ENCODE assay signal across 8 mouse cellular contexts in the genomic region with DNA sequence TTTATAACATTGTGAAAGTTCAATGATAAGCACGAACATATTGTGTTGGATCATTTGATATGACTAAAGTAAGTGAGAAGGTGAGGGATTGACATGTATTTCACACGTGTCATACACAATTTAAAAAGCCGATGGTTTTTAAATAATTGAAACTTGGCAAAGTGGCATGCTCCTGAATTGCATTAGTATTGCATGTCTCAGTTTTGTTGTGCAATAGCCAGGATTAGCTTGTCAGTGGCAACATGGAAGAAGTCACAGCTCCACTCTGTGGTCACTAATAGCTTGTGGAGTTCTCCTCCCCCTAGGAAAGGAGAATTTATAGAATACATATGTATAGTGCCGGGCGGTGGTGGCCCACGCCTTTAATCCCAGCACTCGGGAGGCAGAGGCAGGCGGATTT. TPM values are rescaled to one million over a fixed set of nuclear protein-coding genes. Genes with fewer than 3 reads are reported as not detected.
DNase-seq lines count a peak whose midpoint lies in the region; ATAC-seq and TF ChIP-seq lines count a peak whose summit lies in the region.

No protein-coding gene starts in this region.

- 86% methylated on average over 8 of the region's 8 CpGs for WGBS in embryonic facial prominence, embryonic 11.5 days
- WGBS in limb, embryonic 10.5 days = 84% methylated on average over 8 of the region's 8 CpGs

- no peak for ATAC-seq in embryonic facial prominence, embryonic 11.5 days (replicated peaks; ENCODE audit: insufficient number of reproducible peaks, low FRiP score, low TSS enrichment, low read depth)

- DNase-seq in layer of hippocampus, adult 2 months (ENCODE audit: low spot score in 2 of 2) = no peak
- DNase-seq in layer of hippocampus, adult 9-11 months = no peak
- no peak for DNase-seq in embryonic facial prominence, embryonic 11.5 days (ENCODE audit: low spot score)
- no peak for DNase-seq in limb, embryonic 10.5 days (ENCODE audit: low spot score)
- DNase-seq in cerebellum, adult 9-11 months = no peak
- DNase-seq in right cerebral cortex, adult 2 months (ENCODE audit: low spot score in 2 of 2) = no peak
- DNase-seq in thymus, postnatal 36 days = no peak

- H3ac ChIP-seq in myocyte (ENCODE audit: control insufficient read depth, insufficient read length) = peak overlapping the region; percentile 90

- TF ChIP-seq CTCF in layer of hippocampus, adult 2 months (conservative IDR thresholded peaks at IDR 0.05) = no peak

- no peaks in the 10 kb centered on the region for H3K36me3 ChIP-seq in embryonic facial prominence, embryonic 11.5 days (replicated peaks; ENCODE audit: control insufficient read depth, insufficient read depth, low read depth, low read length)
- peaks cover 15% of the 10 kb centered on the region for H3K36me3 ChIP-seq in limb, embryonic 10.5 days
- no peaks in the 10 kb centered on the region for H3K36me3 ChIP-seq in myocyte (ENCODE audit: control insufficient read depth, insufficient read depth)

- H3K4me3 ChIP-seq in layer of hippocampus, adult 2 months = peak overlapping the region; percentile 96
- peak overlapping the region; percentile 81; the same call in 1 of the 2 replicates for H3K4me3 ChIP-seq in embryonic facial prominence, embryonic 11.5 days (ENCODE audit: low read depth, low read length)
- peak overlapping the region; percentile 93 for H3K4me3 ChIP-seq in limb, embryonic 10.5 days
- H3K4me3 ChIP-seq in myocyte = peak overlapping the region; percentile 55

- H3K9me3 ChIP-seq in embryonic facial prominence, embryonic 11.5 days (replicated peaks; ENCODE audit: control insufficient read depth, low read length) = no peaks in the 10 kb centered on the region
- H3K9me3 ChIP-seq in limb, embryonic 10.5 days (replicated peaks) = no peaks in the 10 kb centered on the region

- peak overlapping the region; percentile 86; the same call in 1 of the 2 replicates for H3K4me2 ChIP-seq in embryonic facial prominence, embryonic 11.5 days (ENCODE audit: low read depth, low read length)
- peak overlapping the region; percentile 90 for H3K4me2 ChIP-seq in myocyte (ENCODE audit: low read depth)

- no peaks in the 10 kb centered on the region for H3K27me3 ChIP-seq in embryonic facial prominence, embryonic 11.5 days (ENCODE audit: control insufficient read depth, insufficient read depth, low read length)
- H3K27me3 ChIP-seq in limb, embryonic 10.5 days (ENCODE audit: low read depth, poor library complexity, severe bottlenecking) = no peaks in the 10 kb centered on the region
- H3K27me3 ChIP-seq in myocyte (ENCODE audit: control insufficient read depth, insufficient read depth, insufficient read length) = no peaks in the 10 kb centered on the region

- H3K4me1 ChIP-seq in embryonic facial prominence, embryonic 11.5 days (ENCODE audit: control insufficient read depth, insufficient read depth, low read length) = no peaks in the 10 kb centered on the region
- peaks cover 8% of the 10 kb centered on the region for H3K4me1 ChIP-seq in limb, embryonic 10.5 days

- H3K9ac ChIP-seq in embryonic facial prominence, embryonic 11.5 days (replicated peaks; ENCODE audit: low read length) = no peak overlapping the region

- no peak overlapping the region for H3K27ac ChIP-seq in layer of hippocampus, adult 2 months
- no peak overlapping the region for H3K27ac ChIP-seq in embryonic facial prominence, embryonic 11.5 days (replicated peaks; ENCODE audit: low read depth, low read length)
- H3K27ac ChIP-seq in limb, embryonic 10.5 days = no peak overlapping the region

- TF ChIP-seq POLR2A in myocyte (IDR thresholded peaks at IDR 0.05; ENCODE audit: insufficient read length, low read depth) = no peak

- H3K79me2 ChIP-seq in myocyte (ENCODE audit: control insufficient read depth, insufficient read depth) = peaks cover 5% of the 10 kb centered on the region

TF ChIP-seq in myocyte, 11 proteins besides CTCF, POLR2A, EP300 and RAD21:
- no peak for TF ChIP-seq REST (IDR thresholded peaks at IDR 0.05; ENCODE audit: insufficient read depth, insufficient read length)
- TF ChIP-seq MYOG (IDR thresholded peaks at IDR 0.05; ENCODE audit: control insufficient read depth in 1 of 3, insufficient read depth in 1 of 3, insufficient read length in 2 of 3, low read depth in 2 of 3) = no peak
- peak; percentile 99 for TF ChIP-seq CEBPB (IDR thresholded peaks at IDR 0.05; ENCODE audit: insufficient read depth, poor library complexity, severe bottlenecking)
- TF ChIP-seq MAX (IDR thresholded peaks at IDR 0.05; ENCODE audit: low read depth) = peak; percentile 31

RNA-seq across cellular contexts. Expression of a gene that starts 0.6 kb away (rescaled TPM):
- total RNA-seq in layer of hippocampus, adult 2 months (2021) = 1 to 10 TPM; 8.4 to 9.5 TPM
- polyA plus RNA-seq in embryonic facial prominence, embryonic 11.5 days (2014; fragmentation: Nextera tagmentation; extraction: Ambion mirVana) = 25.2 and 33.4 TPM in 2 replicates
- polyA plus RNA-seq in limb, embryonic 10.5 days (2016; fragmentation: Nextera tagmentation; extraction: Ambion mirVana) = 32.1 and 32.3 TPM in 2 replicates
- polyA plus RNA-seq in myocyte (2012; fragmentation: generic; extraction: Trizol) = 7.6 TPM

RNA-seq across cellular contexts. Expression of a gene that starts 22.9 kb away (rescaled TPM):
- 10 to 100 TPM; 55.6 to 66.2 TPM for total RNA-seq in layer of hippocampus, adult 2 months (2021)
- 178 TPM in 2 replicates for polyA plus RNA-seq in embryonic facial prominence, embryonic 11.5 days (2014; fragmentation: Nextera tagmentation; extraction: Ambion mirVana)
- 204 and 214 TPM in 2 replicates for polyA plus RNA-seq in limb, embryonic 10.5 days (2016; fragmentation: Nextera tagmentation; extraction: Ambion mirVana)
- 71.7 TPM for polyA plus RNA-seq in myocyte (2012; fragmentation: generic; extraction: Trizol)

RNA-seq across cellular contexts. Expression of a gene that starts 23.0 kb away (rescaled TPM):
- total RNA-seq in layer of hippocampus, adult 2 months (2021) = 10 to 100 TPM; 15.8 to 18.1 TPM
- polyA plus RNA-seq in embryonic facial prominence, embryonic 11.5 days (2014; fragmentation: Nextera tagmentation; extraction: Ambion mirVana) = 17.6 and 21.6 TPM in 2 replicates
- 21.8 and 28.8 TPM in 2 replicates for polyA plus RNA-seq in limb, embryonic 10.5 days (2016; fragmentation: Nextera tagmentation; extraction: Ambion mirVana)
- 4.2 TPM for polyA plus RNA-seq in myocyte (2012; fragmentation: generic; extraction: Trizol)

RNA-seq across cellular contexts. Expression of a gene that starts 24.1 kb away (rescaled TPM):
- 1 to 10 TPM; 2.1 to 3.7 TPM for total RNA-seq in layer of hippocampus, adult 2 months (2021)
- polyA plus RNA-seq in embryonic facial prominence, embryonic 11.5 days (2014; fragmentation: Nextera tagmentation; extraction: Ambion mirVana) = 0.46 and 0.99 TPM in 2 replicates
- 0.59 and 0.61 TPM in 2 replicates for polyA plus RNA-seq in limb, embryonic 10.5 days (2016; fragmentation: Nextera tagmentation; extraction: Ambion mirVana)
- polyA plus RNA-seq in myocyte (2012; fragmentation: generic; extraction: Trizol) = 4.7 TPM
